Mouse (Mus musculus) limb, embryonic 12.5 days (tissue): ENCODE measurements around the gene Klhl26. TPM values are rescaled to one million over a fixed set of nuclear protein-coding genes. Genes with fewer than 3 reads are reported as not detected.

Source experiments
- ATAC-seq: fragments of 200-750 bp; cut with Nextera tagmentation; 2 replicates; pipeline ENCODE4 v1.8.0; 2017; ENCODE audit warnings: low read depth, moderate TSS enrichment; ENCODE audit not compliant: insufficient number of reproducible peaks, insufficient read depth, low FRiP score, low TSS enrichment
- H3K27ac ChIP-seq: fragments of 300-500 bp; sonication (generic); 2 replicates; pipeline ENCODE4 v1.5.1; 2016; ENCODE audit warnings: mild to moderate bottlenecking, moderate library complexity
- H3K27me3 ChIP-seq: fragments of 300-500 bp; sonication (generic); 2 replicates; pipeline ENCODE4 v1.6.1; 2016; ENCODE audit warnings: mild to moderate bottlenecking, moderate library complexity
- H3K36me3 ChIP-seq: fragments of 300-500 bp; sonication (generic); 2 replicates; pipeline ENCODE4 v1.6.1; 2016; ENCODE audit warnings: mild to moderate bottlenecking, moderate library complexity
- H3K4me1 ChIP-seq: fragments of 300-500 bp; sonication (generic); replicated peaks from 2 replicates; pipeline ENCODE4 v1.6.1; 2016
- H3K4me2 ChIP-seq: fragments of 300-500 bp; sonication (generic); 2 replicates; pipeline ENCODE4 v1.6.1; 2016; ENCODE audit warnings: mild to moderate bottlenecking, moderate library complexity
- H3K4me3 ChIP-seq: fragments of 300-500 bp; sonication (generic); replicated peaks from 2 replicates; pipeline ENCODE4 v1.5.1; 2016; ENCODE audit warnings: mild to moderate bottlenecking
- H3K9ac ChIP-seq: fragments of 300-500 bp; sonication (generic); replicated peaks from 2 replicates; pipeline ENCODE4 v1.6.1; 2016; ENCODE audit warnings: mild to moderate bottlenecking, moderate library complexity
- H3K9me3 ChIP-seq: fragments of 300-500 bp; sonication (generic); 2 replicates; pipeline ENCODE4 v1.6.1; 2016; ENCODE audit warnings: mild to moderate bottlenecking, moderate library complexity
- WGBS: fragments of 180-500 bp; shearing (Covaris S2); methylation state at CpG from one replicate; pipeline ENCODE4 v1.1.7; 2016; 5-methylcytosine and 5-hydroxymethylcytosine counted together
- polyA plus RNA-seq: library from polyadenylated mRNA; unstranded; fragments of >200 nt; fragmentation: Nextera tagmentation; extraction: Ambion mirVana; gene quantifications from 2 replicates; pipeline ENCODE4 v1.2.1, GENCODE M21; 2016

Gene Klhl26
- polyA plus RNA-seq, 1 experiment from 2014 or later, result 26.8 TPM

- H3K27me3 ChIP-seq, result peaks cover 90% of the 10 kb centered on the region
- H3K9ac ChIP-seq, result peak overlapping the region; percentile 42; the same call in 1 of the 2 replicates
- H3K4me1 ChIP-seq, result peaks cover 81% of the 10 kb centered on the region
- no peaks in the 10 kb centered on the region for H3K36me3 ChIP-seq
- H3K4me2 ChIP-seq, result peak overlapping the region; percentile 93
- H3K27ac ChIP-seq, result peak overlapping the region; percentile 56; the same call in 1 of the 2 replicates
- ATAC-seq, result no peak
- peak overlapping the region; percentile 36 for H3K4me3 ChIP-seq
- H3K9me3 ChIP-seq, result no peaks in the 10 kb centered on the region
- 1% methylated on average over 14 of the region's 14 CpGs for WGBS
These were observed 12.2 kb upstream of the Klhl26 start for GRCm38 (mm10) chr8:70488931-70489470.

DNA sequence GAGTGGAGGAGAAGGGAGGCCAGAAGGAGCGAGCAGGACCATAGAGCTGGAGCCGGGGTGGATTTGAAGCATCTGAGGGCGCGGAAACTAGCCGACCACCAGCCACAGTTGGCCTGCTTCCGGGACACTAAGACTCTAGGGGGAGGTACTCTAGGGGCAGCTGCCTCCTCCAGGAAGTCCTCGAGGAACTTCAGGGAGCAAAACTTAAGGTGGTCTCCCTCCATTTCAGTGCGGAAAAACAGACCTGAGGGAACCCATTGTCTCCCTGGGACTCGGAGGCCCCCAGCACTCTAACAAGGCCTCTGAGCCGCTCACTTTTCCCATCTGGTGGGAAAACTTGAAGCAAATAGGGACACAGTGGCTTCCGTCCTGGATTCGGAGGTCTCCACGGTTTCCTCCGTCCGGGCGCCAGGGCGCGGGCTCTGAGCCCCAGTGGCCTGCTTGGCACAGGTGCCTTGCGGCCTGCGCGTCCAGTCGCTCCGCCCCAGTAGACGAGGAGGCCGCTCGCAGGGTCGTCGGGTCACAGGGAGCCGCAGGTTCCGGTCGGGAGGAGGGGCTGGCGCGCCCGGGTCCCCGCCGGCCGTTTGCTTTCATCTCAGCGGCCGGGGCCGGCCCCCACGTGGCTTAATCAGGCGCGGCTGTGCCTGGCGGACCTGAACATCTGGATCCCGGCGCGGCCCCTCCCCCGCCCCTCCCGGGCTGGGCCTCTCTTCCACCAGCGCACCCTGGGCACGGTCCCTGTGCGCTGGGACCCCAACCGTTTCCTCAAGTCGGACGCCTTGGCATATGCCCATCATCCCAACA lies 11.4 kb upstream of the Klhl26 start:
- H3K27ac ChIP-seq, result peak overlapping the region; percentile 56
- WGBS, result 3% methylated on average over 55 of the region's 55 CpGs
- H3K9me3 ChIP-seq, result no peaks in the 10 kb centered on the region
- H3K4me1 ChIP-seq, result peaks cover 73% of the 10 kb centered on the region
- H3K9ac ChIP-seq, result peak overlapping the region; percentile 50; the same call in 1 of the 2 replicates
- H3K4me2 ChIP-seq, result peak overlapping the region; percentile 93
- no peak for ATAC-seq
- peak overlapping the region; percentile 36 for H3K4me3 ChIP-seq
- peaks cover 81% of the 10 kb centered on the region for H3K27me3 ChIP-seq
- H3K36me3 ChIP-seq, result no peaks in the 10 kb centered on the region

- no peaks in the 10 kb centered on the region for H3K9me3 ChIP-seq
- peak within 1 kb of the TSS; percentile 50 for H3K9ac ChIP-seq
- peaks cover 70% of the 10 kb centered on the region for H3K27me3 ChIP-seq
- ATAC-seq, result no peak
- H3K36me3 ChIP-seq, result no peaks in the 10 kb centered on the region
- H3K4me1 ChIP-seq, result peaks cover 63% of the 10 kb centered on the region
- peak within 1 kb of the TSS; percentile 93 for H3K4me2 ChIP-seq
- H3K27ac ChIP-seq, result peak within 1 kb of the TSS; percentile 56; the same call in 1 of the 2 replicates
- WGBS, result 6% methylated on average over 33 of the region's 33 CpGs
- peak within 1 kb of the TSS; percentile 37 for H3K4me3 ChIP-seq
These were observed 10.3 kb upstream of the Klhl26 start, which contains the start of gene Tmem59l for GRCm38 (mm10) chr8:70486941-70487520. Tmem59l (minus strand) TSS chr8:70487358.

GRCm38 (mm10) chr8:70486191-70486681 lies 9.5 kb upstream of the Klhl26 start:
- peaks cover 62% of the 10 kb centered on the region for H3K27me3 ChIP-seq
- H3K4me2 ChIP-seq, result peak overlapping the region; percentile 93
- no peak overlapping the region for H3K27ac ChIP-seq
- no peak overlapping the region; the same call in 1 of the 2 replicates for H3K9ac ChIP-seq
- no peak overlapping the region for H3K4me3 ChIP-seq
- whole genome bisulfite sequencing, result 55% methylated on average over 7 of the region's 7 CpGs
- H3K36me3 ChIP-seq, result no peaks in the 10 kb centered on the region
- no peaks in the 10 kb centered on the region for H3K9me3 ChIP-seq
- no peak for ATAC-seq
- peaks cover 55% of the 10 kb centered on the region for H3K4me1 ChIP-seq

DNA sequence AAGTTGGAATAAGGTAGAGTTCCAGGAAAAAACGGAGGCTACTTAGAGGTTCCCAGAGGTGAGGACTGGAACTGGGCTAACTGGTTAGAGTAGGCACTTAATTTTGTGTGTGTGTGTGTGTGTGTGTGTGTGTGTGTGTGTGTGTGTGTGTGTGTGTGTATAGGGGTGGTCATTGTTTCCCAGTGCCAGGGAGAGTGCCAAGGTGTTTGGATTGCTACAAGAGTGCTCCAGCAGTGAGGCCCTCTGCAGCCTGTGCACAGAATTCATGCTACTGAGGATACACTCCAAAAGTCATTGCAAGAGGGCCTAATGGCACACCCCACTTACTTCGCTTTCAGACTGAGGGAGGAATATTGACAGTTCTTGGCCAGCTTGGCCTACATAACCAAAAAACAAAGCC lies 6.2 kb upstream of the Klhl26 start:
- Histone ChIP-seq H3K4me3 (no peak overlapping the region), H3K27ac (no peak overlapping the region), H3K4me1 (peaks cover 22% of the 10 kb centered on the region), H3K9ac (no peak overlapping the region), H3K4me2 (no peak overlapping the region), H3K27me3 (peaks cover 29% of the 10 kb centered on the region), H3K9me3 (no peaks in the 10 kb centered on the region), H3K36me3 (no peaks in the 10 kb centered on the region)
- ATAC-seq, result no peak
- WGBS, result 58% methylated on average over 2 of the region's 2 CpGs

GRCm38 (mm10) chr8:70481908-70482307 lies 5.1 kb upstream of the Klhl26 start:
- Histone ChIP-seq H3K36me3 (no peaks in the 10 kb centered on the region), H3K4me1 (peaks cover 11% of the 10 kb centered on the region), H3K4me2 (no peak overlapping the region), H3K9me3 (no peaks in the 10 kb centered on the region), H3K4me3 (no peak overlapping the region), H3K9ac (no peak overlapping the region), H3K27ac (no peak overlapping the region), H3K27me3 (peaks cover 24% of the 10 kb centered on the region)
- ATAC-seq, result no peak
- 78% methylated on average over 3 of the region's 3 CpGs for WGBS

- peak; percentile 47 for ATAC-seq
- WGBS, result 2% methylated on average over 21 of the region's 21 CpGs
- peak overlapping the region; percentile 92 for H3K4me2 ChIP-seq
- no peaks in the 10 kb centered on the region for H3K36me3 ChIP-seq
- H3K9ac ChIP-seq, result no peak overlapping the region
- no peaks in the 10 kb centered on the region for H3K9me3 ChIP-seq
- peaks cover 9% of the 10 kb centered on the region for H3K4me1 ChIP-seq
- peak overlapping the region; percentile 87 for H3K4me3 ChIP-seq
- peaks cover 4% of the 10 kb centered on the region for H3K27me3 ChIP-seq
- peak overlapping the region; percentile 41 for H3K27ac ChIP-seq
These were observed 658 bp upstream of the Klhl26 start for GRCm38 (mm10) chr8:70477269-70477982.

GRCm38 (mm10) chr8:70471856-70472255 lies 4.9 kb downstream of the Klhl26 start:
- Histone ChIP-seq H3K27ac (no peak overlapping the region), H3K27me3 (no peaks in the 10 kb centered on the region), H3K36me3 (no peaks in the 10 kb centered on the region; the same call in 1 of the 2 replicates), H3K4me2 (no peak overlapping the region), H3K4me3 (no peak overlapping the region), H3K9me3 (no peaks in the 10 kb centered on the region), H3K9ac (no peak overlapping the region), H3K4me1 (peaks cover 29% of the 10 kb centered on the region)
- 98% methylated on average over 7 of the region's 7 CpGs for WGBS
- ATAC-seq, result no peak

DNA sequence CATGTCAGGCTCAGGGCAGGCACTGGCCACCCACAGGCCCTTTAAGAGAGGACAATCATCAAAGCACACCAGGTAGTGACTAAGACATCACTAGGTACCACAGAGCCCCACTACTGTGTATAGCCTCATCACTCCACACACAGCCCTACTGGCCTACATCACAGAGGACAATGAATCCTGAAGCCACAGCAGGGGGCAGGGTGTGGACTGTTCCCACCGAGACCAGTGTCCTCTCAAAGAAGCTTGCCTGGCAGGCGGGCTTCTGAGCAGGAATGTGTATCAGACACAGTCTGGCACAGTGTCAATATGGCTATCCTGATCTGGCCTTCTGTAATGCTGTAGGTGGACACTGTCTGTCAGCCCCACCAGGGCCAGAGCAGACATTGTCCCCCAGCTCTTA lies 6.8 kb downstream of the Klhl26 start:
- Histone ChIP-seq H3K4me3 (no peak overlapping the region), H3K27me3 (no peaks in the 10 kb centered on the region), H3K4me2 (no peak overlapping the region), H3K27ac (no peak overlapping the region), H3K9ac (no peak overlapping the region), H3K9me3 (no peaks in the 10 kb centered on the region), H3K4me1 (peaks cover 23% of the 10 kb centered on the region), H3K36me3 (peaks cover 10% of the 10 kb centered on the region)
- 69% methylated on average over 2 of the region's 2 CpGs for WGBS
- 0 out of 2 replicates have a peak, but pooled peaks have one; percentile 40 for ATAC-seq

GRCm38 (mm10) chr8:70469295-70469916 lies 7.4 kb downstream of the Klhl26 start:
- H3K4me2 ChIP-seq, result no peak overlapping the region
- peaks cover 10% of the 10 kb centered on the region for H3K36me3 ChIP-seq
- H3K27ac ChIP-seq, result no peak overlapping the region
- peaks cover 23% of the 10 kb centered on the region for H3K4me1 ChIP-seq
- no peak for ATAC-seq
- 70% methylated on average over 10 of the region's 10 CpGs for WGBS
- no peak overlapping the region for H3K4me3 ChIP-seq
- H3K27me3 ChIP-seq, result no peaks in the 10 kb centered on the region
- H3K9me3 ChIP-seq, result no peaks in the 10 kb centered on the region
- no peak overlapping the region for H3K9ac ChIP-seq
